Mouse (Mus musculus) embryonic facial prominence, embryonic 11.5 days (tissue): ENCODE data around the gene Dynlt1b. TPM values are rescaled to one million over a fixed set of nuclear protein-coding genes. Genes with fewer than 3 reads are reported as not detected.
"Not testable (repeated sequence)": the region's sequence is repeated elsewhere in the genome, so short reads cannot be mapped to it uniquely, and the experiment has no call there.

Experiments used
- ATAC-seq: fragments of 200-750 bp; cut with Nextera tagmentation; replicated peaks from 2 replicates; pipeline ENCODE4 v1.8.0; 2017; ENCODE audit warnings: low read depth; ENCODE audit not compliant: insufficient number of reproducible peaks, low FRiP score, low TSS enrichment
- DNase-seq: peaks from one replicate; pipeline ENCODE4 v3.0.0-alpha.2; 2015; ENCODE audit warnings: low spot score
- H3K27ac ChIP-seq: fragments of 300-500 bp; sonication (generic); replicated peaks from 2 replicates; pipeline ENCODE4 v1.5.1; 2014; ENCODE audit warnings: mild to moderate bottlenecking, low read depth, low read length, control low read depth
- H3K27me3 ChIP-seq: fragments of 300-500 bp; sonication (generic); 2 replicates; pipeline ENCODE4 v1.6.1; 2014; ENCODE audit warnings: mild to moderate bottlenecking, low read length, moderate library complexity, mixed read lengths; ENCODE audit not compliant: control insufficient read depth, insufficient read depth
- H3K36me3 ChIP-seq: fragments of 300-500 bp; sonication (generic); replicated peaks from 2 replicates; pipeline ENCODE4 v1.6.1; 2014; ENCODE audit warnings: low read depth, mild to moderate bottlenecking, low read length, moderate library complexity, mixed read lengths; ENCODE audit not compliant: control insufficient read depth, insufficient read depth
- H3K4me1 ChIP-seq: fragments of 300-500 bp; sonication (generic); 2 replicates; pipeline ENCODE4 v1.6.1; 2014; ENCODE audit warnings: low read length, mixed read lengths; ENCODE audit not compliant: control insufficient read depth, insufficient read depth
- H3K4me2 ChIP-seq: fragments of 300-500 bp; sonication (generic); 2 replicates; pipeline ENCODE4 v1.6.1; 2014; ENCODE audit warnings: low read depth, mild to moderate bottlenecking, control low read depth, low read length, moderate library complexity
- H3K4me3 ChIP-seq: fragments of 300-500 bp; sonication (generic); 2 replicates; pipeline ENCODE4 v1.5.1; 2014; ENCODE audit warnings: low read depth, low read length, control low read depth
- H3K9ac ChIP-seq: fragments of 300-500 bp; sonication (generic); replicated peaks from 2 replicates; pipeline ENCODE4 v1.6.1; 2014; ENCODE audit warnings: mild to moderate bottlenecking, control low read depth, low read length
- H3K9me3 ChIP-seq: fragments of 300-500 bp; sonication (generic); replicated peaks from 2 replicates; pipeline ENCODE4 v1.6.1; 2016; ENCODE audit warnings: mild to moderate bottlenecking, low read length, inconsistent platforms, mixed read lengths; ENCODE audit not compliant: control insufficient read depth
- WGBS: fragments of 180-500 bp; shearing (Covaris S2); extraction: QIAGEN DNeasy Blood & Tissue Kit; methylation state at CpG from one replicate; pipeline ENCODE4 v1.1.7; 2014; 5-methylcytosine and 5-hydroxymethylcytosine counted together
- polyA plus RNA-seq: library from polyadenylated mRNA; unstranded; fragments of >200 nt; fragmentation: Nextera tagmentation; extraction: Ambion mirVana; gene quantifications from 2 replicates; pipeline ENCODE4 v1.2.1, GENCODE M21; 2014

Gene Dynlt1b
- polyA plus RNA-seq, 1 experiment from 2014 or later, result 546 TPM

- WGBS, result 87% methylated on average over 2 of the region's 2 CpGs
- H3K4me3 ChIP-seq, H3K27me3 ChIP-seq, H3K4me2 ChIP-seq, H3K4me1 ChIP-seq, H3K9me3 ChIP-seq, H3K27ac ChIP-seq, ATAC-seq, H3K9ac ChIP-seq, H3K36me3 ChIP-seq, DNase-seq: not testable (repeated sequence)
Measured at GRCm38 (mm10) chr17:6428926-6429325, 986 bp upstream of the Dynlt1b start.

GRCm38 (mm10) chr17:6430410-6431001 lies 594 bp downstream of the Dynlt1b start:
- not testable (repeated sequence) for H3K27ac ChIP-seq, H3K4me1 ChIP-seq, H3K9me3 ChIP-seq, H3K27me3 ChIP-seq, H3K36me3 ChIP-seq, DNase-seq
- Histone ChIP-seq H3K4me3 (peak overlapping the region; percentile 49), H3K4me2 (peak overlapping the region; percentile 35), H3K9ac (peak overlapping the region; percentile 70)
- ATAC-seq, result peak; percentile 39; the same call in 1 of the 2 replicates
- 4% methylated on average over 6 of the region's 9 CpGs for WGBS

- H3K9ac ChIP-seq, DNase-seq, ATAC-seq, H3K4me3 ChIP-seq, H3K27ac ChIP-seq, H3K4me2 ChIP-seq, H3K36me3 ChIP-seq, H3K9me3 ChIP-seq, H3K27me3 ChIP-seq, H3K4me1 ChIP-seq: not testable (repeated sequence)
- WGBS, result 85% methylated on average over 3 of the region's 4 CpGs
Measured at GRCm38 (mm10) chr17:6432456-6432855, 2.5 kb downstream of the Dynlt1b start.

- H3K27ac ChIP-seq, H3K4me1 ChIP-seq, H3K9me3 ChIP-seq, H3K4me2 ChIP-seq, H3K36me3 ChIP-seq, H3K9ac ChIP-seq, H3K27me3 ChIP-seq, DNase-seq, ATAC-seq, H3K4me3 ChIP-seq: not testable (repeated sequence)
- WGBS, result 87% methylated on average over 3 of the region's 3 CpGs
Measured at GRCm38 (mm10) chr17:6433691-6434090, 3.8 kb downstream of the Dynlt1b start.

- not testable (repeated sequence) for DNase-seq, H3K36me3 ChIP-seq, H3K4me2 ChIP-seq, H3K4me1 ChIP-seq, H3K9me3 ChIP-seq, H3K27ac ChIP-seq, H3K4me3 ChIP-seq, H3K27me3 ChIP-seq, H3K9ac ChIP-seq, ATAC-seq
- WGBS, result 85% methylated on average over 6 of the region's 6 CpGs
Measured at GRCm38 (mm10) chr17:6438080-6438479, 8.2 kb downstream of the Dynlt1b start.

GRCm38 (mm10) chr17:6439913-6440312 lies 10.0 kb downstream of the Dynlt1b start:
- 95% methylated on average over 9 of the region's 13 CpGs for WGBS
- H3K4me3 ChIP-seq, H3K27me3 ChIP-seq, ATAC-seq, H3K9ac ChIP-seq, DNase-seq, H3K36me3 ChIP-seq, H3K9me3 ChIP-seq, H3K4me1 ChIP-seq, H3K27ac ChIP-seq, H3K4me2 ChIP-seq: not testable (repeated sequence)

GRCm38 (mm10) chr17:6440493-6441077 lies 10.7 kb downstream of the Dynlt1b start:
- DNase-seq, H3K27ac ChIP-seq, H3K9me3 ChIP-seq, H3K27me3 ChIP-seq, H3K4me1 ChIP-seq, H3K36me3 ChIP-seq, H3K4me3 ChIP-seq, H3K4me2 ChIP-seq, H3K9ac ChIP-seq: not testable (repeated sequence)
- WGBS, result 89% methylated on average over 13 of the region's 13 CpGs
- ATAC-seq, result 0 out of 2 replicates have a peak, but pooled peaks have one; percentile 53

- H3K36me3 ChIP-seq, ATAC-seq, H3K9me3 ChIP-seq, H3K9ac ChIP-seq, H3K27ac ChIP-seq, H3K27me3 ChIP-seq, H3K4me1 ChIP-seq, DNase-seq, H3K4me3 ChIP-seq, H3K4me2 ChIP-seq: not testable (repeated sequence)
- 78% methylated on average over 5 of the region's 5 CpGs for WGBS
Measured at GRCm38 (mm10) chr17:6441254-6441653, 11.3 kb downstream of the Dynlt1b start.
